Mouse (Mus musculus): Measurements from ENCODE around the gene Cyp8b1. TPM values are rescaled to one million over a fixed set of nuclear protein-coding genes. Genes with fewer than 3 reads are reported as not detected.

Gene Cyp8b1
- polyA plus RNA-seq, 1 experiment from 2014 or later, result not detected

- 89% methylated on average over 2 of the region's 2 CpGs for WGBS
- no peak overlapping the region for H3K4me2 ChIP-seq (ENCODE audit: low read depth, low read length, severe bottlenecking)
- peak; percentile 28 for DNase-seq (ENCODE audit: low spot score)
- no peaks in the 10 kb centered on the region for H3K36me3 ChIP-seq (ENCODE audit: control insufficient read depth, insufficient read depth, low read length)
- H3K27me3 ChIP-seq (ENCODE audit: control insufficient read depth, insufficient read depth, low read length), result no peaks in the 10 kb centered on the region
- no peak overlapping the region for H3K27ac ChIP-seq (ENCODE audit: low read depth, low read length)
- ATAC-seq (replicated peaks; ENCODE audit: low FRiP score), result no peak
- no peak overlapping the region for H3K9ac ChIP-seq (ENCODE audit: low read length)
- H3K9me3 ChIP-seq (ENCODE audit: control insufficient read depth, low read length), result no peaks in the 10 kb centered on the region
- no peak overlapping the region for H3K4me3 ChIP-seq (ENCODE audit: low read depth, low read length)
- H3K4me1 ChIP-seq (replicated peaks; ENCODE audit: control insufficient read depth, insufficient read depth, low read length), result no peaks in the 10 kb centered on the region
Measured at GRCm38 (mm10) chr9:121872062-121872683, 43.9 kb downstream of the Cyp8b1 start.

GRCm38 (mm10) chr9:121869973-121870515, 46.1 kb downstream of the Cyp8b1 start:
- H3K36me3 ChIP-seq (ENCODE audit: control insufficient read depth, insufficient read depth, low read length), result no peaks in the 10 kb centered on the region
- no peaks in the 10 kb centered on the region for H3K4me1 ChIP-seq (replicated peaks; ENCODE audit: control insufficient read depth, insufficient read depth, low read length)
- no peak overlapping the region for H3K4me3 ChIP-seq (ENCODE audit: low read depth, low read length)
- H3K27ac ChIP-seq (ENCODE audit: low read depth, low read length), result no peak overlapping the region
- DNase-seq (ENCODE audit: low spot score), result peak; percentile 21
- H3K9me3 ChIP-seq (ENCODE audit: control insufficient read depth, low read length), result no peaks in the 10 kb centered on the region
- 58% methylated on average over 4 of the region's 4 CpGs for WGBS
- no peak overlapping the region for H3K4me2 ChIP-seq (ENCODE audit: low read depth, low read length, severe bottlenecking)
- H3K27me3 ChIP-seq (ENCODE audit: control insufficient read depth, insufficient read depth, low read length), result no peaks in the 10 kb centered on the region
- ATAC-seq (replicated peaks; ENCODE audit: low FRiP score), result no peak
- H3K9ac ChIP-seq (ENCODE audit: low read length), result no peak overlapping the region

GRCm38 (mm10) chr9:121869432-121869831, 46.7 kb downstream of the Cyp8b1 start:
- Histone ChIP-seq H3K4me2 (ENCODE audit: low read depth, low read length, severe bottlenecking) (no peak overlapping the region), H3K36me3 (ENCODE audit: control insufficient read depth, insufficient read depth, low read length) (no peaks in the 10 kb centered on the region), H3K27ac (ENCODE audit: low read depth, low read length) (no peak overlapping the region), H3K4me3 (ENCODE audit: low read depth, low read length) (no peak overlapping the region), H3K27me3 (ENCODE audit: control insufficient read depth, insufficient read depth, low read length) (no peaks in the 10 kb centered on the region), H3K9ac (ENCODE audit: low read length) (no peak overlapping the region), H3K9me3 (ENCODE audit: control insufficient read depth, low read length) (no peaks in the 10 kb centered on the region), H3K4me1 (replicated peaks; ENCODE audit: control insufficient read depth, insufficient read depth, low read length) (no peaks in the 10 kb centered on the region)
- 90% methylated on average over 5 of the region's 5 CpGs for WGBS
- ATAC-seq (replicated peaks; ENCODE audit: low FRiP score) (no peak), DNase-seq (ENCODE audit: low spot score) (peak; percentile 19)

GRCm38 (mm10) chr9:121868236-121868635, 47.9 kb downstream of the Cyp8b1 start:
- H3K36me3 ChIP-seq (ENCODE audit: control insufficient read depth, insufficient read depth, low read length), result no peaks in the 10 kb centered on the region
- H3K27me3 ChIP-seq (ENCODE audit: control insufficient read depth, insufficient read depth, low read length), result no peaks in the 10 kb centered on the region
- H3K4me1 ChIP-seq (replicated peaks; ENCODE audit: control insufficient read depth, insufficient read depth, low read length), result no peaks in the 10 kb centered on the region
- WGBS, result 81% methylated on average over 6 of the region's 6 CpGs
- no peak overlapping the region for H3K4me2 ChIP-seq (ENCODE audit: low read depth, low read length, severe bottlenecking)
- no peak overlapping the region for H3K27ac ChIP-seq (ENCODE audit: low read depth, low read length)
- H3K9me3 ChIP-seq (ENCODE audit: control insufficient read depth, low read length), result no peaks in the 10 kb centered on the region
- H3K9ac ChIP-seq (ENCODE audit: low read length), result no peak overlapping the region
- ATAC-seq (replicated peaks; ENCODE audit: low FRiP score) (no peak), DNase-seq (ENCODE audit: low spot score) (peak; percentile 26)
- H3K4me3 ChIP-seq (ENCODE audit: low read depth, low read length), result no peak overlapping the region

GRCm38 (mm10) chr9:121867632-121868031, 48.5 kb downstream of the Cyp8b1 start:
- H3K4me1 ChIP-seq (replicated peaks; ENCODE audit: control insufficient read depth, insufficient read depth, low read length), result no peaks in the 10 kb centered on the region
- ATAC-seq (replicated peaks; ENCODE audit: low FRiP score) (no peak), DNase-seq (ENCODE audit: low spot score) (peak; percentile 10)
- H3K4me2 ChIP-seq (ENCODE audit: low read depth, low read length, severe bottlenecking), result no peak overlapping the region
- no peak overlapping the region for H3K9ac ChIP-seq (ENCODE audit: low read length)
- H3K36me3 ChIP-seq (ENCODE audit: control insufficient read depth, insufficient read depth, low read length), result no peaks in the 10 kb centered on the region
- no peaks in the 10 kb centered on the region for H3K27me3 ChIP-seq (ENCODE audit: control insufficient read depth, insufficient read depth, low read length)
- 91% methylated on average over 6 of the region's 6 CpGs for WGBS
- H3K27ac ChIP-seq (ENCODE audit: low read depth, low read length), result no peak overlapping the region
- no peaks in the 10 kb centered on the region for H3K9me3 ChIP-seq (ENCODE audit: control insufficient read depth, low read length)
- no peak overlapping the region for H3K4me3 ChIP-seq (ENCODE audit: low read depth, low read length)

GRCm38 (mm10) chr9:121865425-121866008, 50.6 kb downstream of the Cyp8b1 start:
- no peaks in the 10 kb centered on the region for H3K4me1 ChIP-seq (replicated peaks; ENCODE audit: control insufficient read depth, insufficient read depth, low read length)
- H3K9me3 ChIP-seq (ENCODE audit: control insufficient read depth, low read length), result no peaks in the 10 kb centered on the region
- no peak overlapping the region for H3K4me2 ChIP-seq (ENCODE audit: low read depth, low read length, severe bottlenecking)
- ATAC-seq (replicated peaks; ENCODE audit: low FRiP score), result no peak
- no peaks in the 10 kb centered on the region for H3K27me3 ChIP-seq (ENCODE audit: control insufficient read depth, insufficient read depth, low read length)
- H3K9ac ChIP-seq (ENCODE audit: low read length), result no peak overlapping the region
- DNase-seq (ENCODE audit: low spot score), result peak; percentile 8
- no peak overlapping the region for H3K27ac ChIP-seq (ENCODE audit: low read depth, low read length)
- H3K36me3 ChIP-seq (ENCODE audit: control insufficient read depth, insufficient read depth, low read length), result no peaks in the 10 kb centered on the region
- WGBS, result 43% methylated on average over 3 of the region's 3 CpGs
- H3K4me3 ChIP-seq (ENCODE audit: low read depth, low read length), result no peak overlapping the region

- no peak overlapping the region for H3K4me2 ChIP-seq (ENCODE audit: low read depth, low read length, severe bottlenecking)
- H3K36me3 ChIP-seq (ENCODE audit: control insufficient read depth, insufficient read depth, low read length), result no peaks in the 10 kb centered on the region
- no peaks in the 10 kb centered on the region for H3K27me3 ChIP-seq (ENCODE audit: control insufficient read depth, insufficient read depth, low read length)
- H3K4me3 ChIP-seq (ENCODE audit: low read depth, low read length), result no peak overlapping the region
- ATAC-seq (replicated peaks; ENCODE audit: low FRiP score), result no peak
- 72% methylated on average over 4 of the region's 4 CpGs for WGBS
- no peaks in the 10 kb centered on the region for H3K4me1 ChIP-seq (replicated peaks; ENCODE audit: control insufficient read depth, insufficient read depth, low read length)
- H3K9ac ChIP-seq (ENCODE audit: low read length), result no peak overlapping the region
- no peak overlapping the region for H3K27ac ChIP-seq (ENCODE audit: low read depth, low read length)
- no peaks in the 10 kb centered on the region for H3K9me3 ChIP-seq (ENCODE audit: control insufficient read depth, low read length)
- no peak for DNase-seq (ENCODE audit: low spot score)
Measured at GRCm38 (mm10) chr9:121864837-121865236, 51.3 kb downstream of the Cyp8b1 start.
